Mouse (Mus musculus): ENCODE data around the gene Vbp1.

Gene Vbp1

GRCm38 (mm10) chrX:75514179-75514972 lies at the start of gene Vbp1:
Gene Vbp1, plus strand, starts transcription at chrX:75514299.
- peak; percentile 93 to 95 for DNase-seq (ENCODE audit: low spot score in 2 of 2)

GRCm38 (mm10) chrX:75475182-75475644 lies 38.9 kb upstream of the Vbp1 start:
- DNase-seq (ENCODE audit: low spot score in 2 of 2), result peak; percentile 70 to 77

- DNase-seq (ENCODE audit: low spot score in 2 of 2), result no peak
These were observed 24.2 kb upstream of the Vbp1 start for GRCm38 (mm10) chrX:75489886-75490285.

GRCm38 (mm10) chrX:75513787-75514178 lies 316 bp upstream of the Vbp1 start:
- no peak for DNase-seq (ENCODE audit: low spot score in 2 of 2)

GRCm38 (mm10) chrX:75577582-75578324 lies 63.7 kb downstream of the Vbp1 start, which contains the start of gene Rab39b:
Gene Rab39b, minus strand, starts transcription at chrX:75578231.
- peak; percentile 69 to 77 for DNase-seq (ENCODE audit: low spot score in 2 of 2)

GRCm38 (mm10) chrX:75578539-75578938 lies 64.4 kb downstream of the Vbp1 start:
- DNase-seq (ENCODE audit: low spot score in 2 of 2), result no peak

Data from right cerebral cortex, postnatal 10 days (tissue).